12 mouse cellular contexts compared by ENCODE assay signal in genomic region chr17:25608137-25608785, GRCm38 (mm10). TPM values are rescaled to one million over a fixed set of nuclear protein-coding genes. Genes with fewer than 3 reads are reported as not detected.
DNase-seq lines count a peak whose midpoint lies in the region; ATAC-seq lines count a peak whose summit lies in the region.
"Had no signal": no experiment of that assay in that cellular context is flagged by ENCODE, and none has a peak within 500 bp of the region (broad histone marks: within the 10 kb centered on the region; RNA-seq: fewer than 3 reads in every experiment).

No protein-coding gene starts in this region.

- 0 out of 2 replicates have a peak overlapping the region, but pooled peaks have one; percentile 6 for H3K27ac ChIP-seq in midbrain, embryonic 10.5 days (replicated peaks)
- no peak overlapping the region for H3K27ac ChIP-seq in midbrain, embryonic 11.5 days (ENCODE audit: low read depth, low read length)
- peak overlapping the region; percentile 84 for H3K27ac ChIP-seq in forebrain, embryonic 12.5 days
- peak overlapping the region; percentile 59; the same call in 1 of the 2 replicates for H3K27ac ChIP-seq in midbrain, embryonic 15.5 days

- no peaks in the 10 kb centered on the region for H3K27me3 ChIP-seq in midbrain, embryonic 10.5 days (ENCODE audit: low read depth, poor library complexity, severe bottlenecking)
- H3K27me3 ChIP-seq in midbrain, embryonic 11.5 days (ENCODE audit: control insufficient read depth, insufficient read depth, low read length) = no peaks in the 10 kb centered on the region
- H3K27me3 ChIP-seq in forebrain, embryonic 12.5 days = no peaks in the 10 kb centered on the region
- H3K27me3 ChIP-seq in midbrain, embryonic 15.5 days (replicated peaks) = no peaks in the 10 kb centered on the region

- no peak overlapping the region for H3K9ac ChIP-seq in midbrain, embryonic 11.5 days (ENCODE audit: low read length)
- H3K9ac ChIP-seq in forebrain, embryonic 12.5 days = no peak overlapping the region
- H3K9ac ChIP-seq in midbrain, embryonic 15.5 days = no peak overlapping the region

- no peaks in the 10 kb centered on the region for H3K9me3 ChIP-seq in midbrain, embryonic 10.5 days (replicated peaks)
- H3K9me3 ChIP-seq in midbrain, embryonic 11.5 days (ENCODE audit: control insufficient read depth, low read length) = no peaks in the 10 kb centered on the region
- no peaks in the 10 kb centered on the region for H3K9me3 ChIP-seq in forebrain, embryonic 12.5 days
- no peaks in the 10 kb centered on the region for H3K9me3 ChIP-seq in midbrain, embryonic 15.5 days

- no peak overlapping the region for H3K4me3 ChIP-seq in midbrain, embryonic 10.5 days
- H3K4me3 ChIP-seq in midbrain, embryonic 11.5 days (ENCODE audit: low read depth, low read length) = no peak overlapping the region
- no peak overlapping the region for H3K4me3 ChIP-seq in forebrain, embryonic 12.5 days (replicated peaks)
- H3K4me3 ChIP-seq in midbrain, embryonic 15.5 days = no peak overlapping the region

- 94% methylated on average over 11 of the region's 11 CpGs for WGBS in midbrain, embryonic 10.5 days
- 92% methylated on average over 11 of the region's 11 CpGs for whole genome bisulfite sequencing in midbrain, embryonic 11.5 days
- WGBS in forebrain, embryonic 12.5 days = 85% methylated on average over 11 of the region's 11 CpGs
- WGBS in midbrain, embryonic 15.5 days = 84% methylated on average over 11 of the region's 11 CpGs

- ATAC-seq in midbrain, embryonic 11.5 days (ENCODE audit: low FRiP score) = no peak
- ATAC-seq in forebrain, embryonic 12.5 days (ENCODE audit: low FRiP score) = 0 out of 2 replicates have a peak, but pooled peaks have one; percentile 2
- no peak for ATAC-seq in midbrain, embryonic 15.5 days (replicated peaks)
- ATAC-seq: CD4-positive, CD25-positive, alpha-beta regulatory T cell, adult 4 months; lung, postnatal 0 days had no signal

- no peak for DNase-seq in midbrain, embryonic 10.5 days (ENCODE audit: low spot score)
- no peak for DNase-seq in midbrain, embryonic 11.5 days (ENCODE audit: low spot score, missing footprints)
- peak; percentile 73 for DNase-seq in thymus, postnatal 4 days
- DNase-seq in lung, postnatal 14 days = no peak
- DNase-seq in gastrocnemius, postnatal 4 days (ENCODE audit: low spot score in 2 of 2) = no peak
- DNase-seq: cerebellum, postnatal 25 days; kidney, adult 18-20 months had no signal

- H3K4me2 ChIP-seq in midbrain, embryonic 11.5 days = no peak overlapping the region
- no peak overlapping the region for H3K4me2 ChIP-seq in forebrain, embryonic 12.5 days
- H3K4me2 ChIP-seq in midbrain, embryonic 15.5 days = no peak overlapping the region
- H3K4me2 ChIP-seq: liver, embryonic 11.5 days had no signal

- H3K36me3 ChIP-seq in midbrain, embryonic 10.5 days = peaks cover 15% of the 10 kb centered on the region
- H3K36me3 ChIP-seq in midbrain, embryonic 11.5 days (ENCODE audit: control insufficient read depth, insufficient read depth, low read length) = no peaks in the 10 kb centered on the region
- peaks cover 8% of the 10 kb centered on the region for H3K36me3 ChIP-seq in forebrain, embryonic 12.5 days (replicated peaks)
- no peaks in the 10 kb centered on the region for H3K36me3 ChIP-seq in midbrain, embryonic 15.5 days (replicated peaks)

- peaks cover 26% of the 10 kb centered on the region for H3K4me1 ChIP-seq in midbrain, embryonic 10.5 days
- H3K4me1 ChIP-seq in midbrain, embryonic 11.5 days (ENCODE audit: control insufficient read depth, insufficient read depth, low read length) = no peaks in the 10 kb centered on the region
- peaks cover 29% of the 10 kb centered on the region for H3K4me1 ChIP-seq in forebrain, embryonic 12.5 days
- H3K4me1 ChIP-seq in midbrain, embryonic 15.5 days = peaks cover 23% of the 10 kb centered on the region

RNA-seq across cellular contexts. Expression of gene Lmf1, which starts 29.4 kb away (rescaled TPM):
- polyA plus RNA-seq in midbrain, embryonic 10.5 days (2016; fragmentation: Nextera tagmentation; extraction: Ambion mirVana) = 22.3 and 22.6 TPM in 2 replicates
- polyA plus RNA-seq in midbrain, embryonic 11.5 days (2014; fragmentation: Nextera tagmentation; extraction: Ambion mirVana) = 19.2 and 20.6 TPM in 2 replicates
- polyA plus RNA-seq in forebrain, embryonic 12.5 days (2016; fragmentation: Nextera tagmentation; extraction: Ambion mirVana) = 17.8 and 21.0 TPM in 2 replicates
- polyA plus RNA-seq in midbrain, embryonic 15.5 days (2015; fragmentation: Nextera tagmentation; extraction: Ambion mirVana) = 23.2 and 24.9 TPM in 2 replicates
- 10 to 100 TPM; 16.1 to 18.8 TPM for total RNA-seq in gastrocnemius, postnatal 4 days (2021)

RNA-seq across cellular contexts. Expression of gene Sox8, which starts 37.8 kb away (rescaled TPM):
- 2.4 and 3.3 TPM in 2 replicates for polyA plus RNA-seq in midbrain, embryonic 10.5 days (2016; fragmentation: Nextera tagmentation; extraction: Ambion mirVana)
- polyA plus RNA-seq in midbrain, embryonic 11.5 days (2014; fragmentation: Nextera tagmentation; extraction: Ambion mirVana) = 2.0 and 2.1 TPM in 2 replicates
- polyA plus RNA-seq in forebrain, embryonic 12.5 days (2016; fragmentation: Nextera tagmentation; extraction: Ambion mirVana) = 10.3 and 15.1 TPM in 2 replicates
- polyA plus RNA-seq in midbrain, embryonic 15.5 days (2015; fragmentation: Nextera tagmentation; extraction: Ambion mirVana) = 10.7 and 15.2 TPM in 2 replicates
- 10 to 100 TPM; 26.9 to 33.7 TPM for total RNA-seq in gastrocnemius, postnatal 4 days (2021)
- polyA plus RNA-seq: CD4-positive, CD25-positive, alpha-beta regulatory T cell, adult 4 months had no signal
